Mouse (Mus musculus) retina, postnatal 1 day (tissue): ENCODE measurements around the gene Fhit.

Experiments
- DNase-seq: peaks from one replicate; pipeline ENCODE4 v3.0.0-alpha.2; 2012

Gene Fhit

DNA sequence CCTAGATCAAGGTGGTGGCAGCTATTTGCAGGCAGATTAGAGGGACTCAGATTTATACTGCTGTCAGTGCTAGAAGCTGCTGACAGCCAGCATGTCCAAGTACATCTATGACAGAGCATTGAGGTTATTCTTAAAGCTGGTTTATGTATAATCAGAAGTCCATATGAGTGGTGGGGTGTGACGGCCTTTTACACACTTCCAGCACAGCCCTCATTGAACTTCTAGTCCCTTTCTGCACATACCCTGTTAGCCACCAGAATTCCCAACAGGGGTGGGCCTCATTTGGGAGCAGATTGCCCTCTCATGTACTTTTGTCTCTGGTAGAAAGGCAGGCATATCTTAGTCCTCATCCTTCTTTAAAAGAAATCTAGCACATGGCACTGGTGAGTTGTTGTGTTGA is 817.8 kb downstream of the Fhit start:
- no peak for DNase-seq

DNA sequence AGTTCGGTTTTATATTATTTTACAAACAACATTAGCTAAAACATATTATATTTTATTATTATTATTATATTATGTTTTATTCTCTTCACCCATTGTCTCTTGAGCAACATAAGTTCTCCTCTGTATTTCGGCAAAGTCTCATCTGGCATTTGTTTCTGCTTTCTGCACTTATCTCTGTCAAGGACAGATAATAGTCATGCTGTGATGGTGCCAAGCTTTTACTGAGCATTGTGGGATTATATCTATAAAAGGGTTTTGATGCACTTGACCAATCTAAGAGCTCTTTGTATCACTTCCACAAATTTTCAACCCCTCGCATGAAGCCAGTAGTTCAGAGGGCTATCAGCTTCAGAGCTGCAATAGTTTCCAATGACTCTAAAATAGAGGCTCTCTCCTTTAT is 845.1 kb downstream of the Fhit start:
- DNase-seq = no peak

DNA sequence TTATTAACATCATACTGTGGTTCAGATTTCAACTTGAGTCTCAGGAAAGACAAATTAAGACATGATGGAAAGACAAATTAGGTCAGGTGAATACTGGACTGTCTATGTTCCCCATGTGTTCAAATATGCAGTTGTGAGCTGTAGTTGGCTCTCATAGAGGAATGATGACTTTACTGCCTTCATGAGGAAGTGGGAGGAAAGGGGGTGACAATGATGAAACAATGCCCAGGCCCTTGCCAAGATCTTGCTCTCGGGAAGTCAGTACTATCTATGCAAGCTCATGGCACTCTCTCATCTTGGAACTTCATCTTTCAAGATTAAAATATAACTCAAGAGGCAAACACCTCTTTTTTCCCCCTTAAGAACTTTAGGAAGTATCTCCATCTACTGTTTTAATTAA is 849.6 kb downstream of the Fhit start:
- no peak for DNase-seq

DNA sequence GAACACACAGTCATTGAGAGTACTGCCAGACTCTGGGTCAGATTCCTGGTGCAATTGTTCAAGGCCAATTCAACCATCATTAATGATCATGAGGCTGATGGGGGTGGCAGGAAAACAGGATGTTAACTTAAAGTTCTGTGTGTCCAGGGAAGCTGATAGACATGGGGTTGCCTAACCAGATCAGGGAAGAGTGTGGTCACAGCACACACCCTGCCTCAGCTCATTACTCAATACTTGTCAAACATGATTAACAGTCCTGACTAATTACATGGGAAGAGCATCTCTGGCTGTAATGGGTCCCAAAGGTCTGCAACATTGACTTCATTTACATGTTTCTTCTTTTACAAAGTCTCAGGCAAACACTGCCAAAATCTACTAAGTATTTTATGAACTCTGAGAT is 856.5 kb downstream of the Fhit start:
- DNase-seq = peak; percentile 40

DNA sequence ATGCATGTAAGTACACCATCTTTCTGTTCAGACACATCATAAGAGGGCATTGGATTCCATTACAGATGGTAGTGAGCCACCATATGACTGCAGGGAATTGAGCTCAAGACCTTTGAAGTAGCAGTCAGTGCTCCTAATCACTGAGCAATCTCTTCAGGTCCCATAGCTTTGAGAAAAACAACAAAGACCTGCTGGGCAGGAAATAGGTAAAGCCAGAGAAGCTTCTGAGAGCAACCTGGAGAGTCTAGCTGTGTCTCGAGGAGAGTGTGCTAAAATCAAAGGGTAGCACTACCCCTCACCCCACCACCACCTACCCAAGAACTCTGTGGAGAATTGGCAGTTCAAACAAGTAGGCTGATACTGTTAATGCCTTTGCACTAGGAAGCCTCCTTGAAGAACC is 860.3 kb downstream of the Fhit start:
- no peak for DNase-seq

DNA sequence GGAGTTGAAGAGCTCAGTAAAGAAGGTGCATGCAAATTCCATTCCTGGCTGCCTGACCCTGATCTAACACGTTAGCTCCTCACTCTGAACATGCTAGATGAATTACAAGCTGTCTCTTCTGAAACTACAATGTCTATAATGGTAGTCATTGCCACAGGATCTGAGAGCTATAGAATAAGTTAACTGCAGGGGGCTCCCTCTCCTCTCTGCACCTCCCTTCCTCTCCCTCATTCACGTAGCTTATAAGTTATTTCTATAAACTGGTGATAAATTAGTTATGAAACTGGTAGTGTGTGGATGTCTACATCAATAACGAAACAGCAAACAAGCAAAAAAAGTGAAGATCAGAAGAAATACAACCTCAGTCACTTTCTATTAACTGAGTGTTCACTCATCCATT is 860.9 kb downstream of the Fhit start:
- DNase-seq = no peak

DNA sequence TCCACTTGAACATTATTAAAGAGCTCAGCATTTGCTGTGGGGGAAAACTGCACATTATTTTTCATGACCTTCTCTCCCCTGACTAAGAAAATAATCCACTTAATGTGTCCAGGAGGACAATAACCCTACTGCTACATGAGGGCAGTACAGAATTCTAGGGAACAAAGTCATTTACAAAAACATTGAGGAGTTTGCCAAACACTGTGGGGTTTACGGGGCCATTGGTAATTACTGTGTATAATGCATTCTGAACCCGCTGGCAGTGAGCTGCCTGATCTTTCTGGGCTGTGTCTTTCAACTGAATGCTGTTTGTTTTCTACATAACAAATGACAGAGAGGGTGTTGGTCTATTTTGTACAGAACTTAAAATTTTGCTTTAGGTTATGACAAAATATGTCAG is 862.8 kb downstream of the Fhit start:
- DNase-seq = no peak

DNA sequence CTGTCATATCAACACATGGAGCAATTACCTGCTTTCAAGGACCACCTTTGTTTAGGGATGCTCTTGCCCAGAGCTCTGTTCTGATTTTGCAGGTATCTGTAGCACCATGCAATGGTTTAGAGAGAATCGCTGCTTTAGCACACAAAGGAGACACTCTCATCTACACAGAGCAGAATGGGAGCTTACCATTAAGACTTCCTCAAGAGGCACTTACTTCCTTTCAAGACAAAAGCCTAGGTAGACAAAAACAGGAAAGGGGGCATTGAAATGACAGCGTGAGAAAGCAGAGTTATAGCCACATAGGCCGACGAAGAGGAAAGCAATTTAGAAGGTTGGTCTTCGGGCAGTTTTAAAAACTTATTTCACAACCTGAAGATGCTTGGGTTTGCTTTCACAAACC is 872.8 kb downstream of the Fhit start:
- no peak for DNase-seq

DNA sequence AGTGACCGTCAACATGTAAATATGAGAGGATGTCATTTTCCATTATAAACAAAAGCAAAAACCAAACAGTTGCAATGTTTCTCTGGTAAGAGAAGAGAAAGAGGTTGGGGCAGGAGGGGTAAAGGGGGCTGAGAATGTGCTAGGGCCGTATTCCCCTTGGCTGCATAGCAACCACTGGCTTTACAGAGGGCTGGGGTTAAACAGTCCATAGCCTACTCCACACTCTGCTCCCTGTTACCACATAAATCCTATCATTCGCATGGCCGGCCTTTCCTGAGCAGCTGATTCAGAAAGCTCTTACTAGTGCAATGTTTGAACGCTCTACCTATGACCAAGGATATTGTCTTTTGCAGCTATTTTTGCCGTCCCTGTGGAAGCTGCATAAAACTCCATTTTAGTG is 875.8 kb downstream of the Fhit start:
- DNase-seq = peak; percentile 44

DNA sequence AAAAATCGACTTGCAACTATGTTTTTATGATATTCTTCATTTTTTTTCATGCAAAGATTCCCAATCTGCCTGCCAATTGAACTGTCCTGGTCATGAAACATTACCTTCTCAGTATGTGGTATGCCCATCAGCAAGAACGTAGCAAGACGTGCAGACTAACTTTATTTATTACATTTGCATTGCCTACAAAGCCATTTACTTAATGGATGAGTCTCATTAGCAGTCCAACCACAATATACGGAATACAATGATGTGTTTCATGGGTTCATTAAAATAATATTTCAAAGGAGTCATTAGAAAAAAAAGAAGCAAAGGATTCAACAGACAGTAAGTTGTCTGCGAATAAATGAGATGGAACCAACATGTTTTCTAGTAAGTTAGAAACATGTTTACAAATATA is 933.1 kb downstream of the Fhit start:
- no peak for DNase-seq

DNA sequence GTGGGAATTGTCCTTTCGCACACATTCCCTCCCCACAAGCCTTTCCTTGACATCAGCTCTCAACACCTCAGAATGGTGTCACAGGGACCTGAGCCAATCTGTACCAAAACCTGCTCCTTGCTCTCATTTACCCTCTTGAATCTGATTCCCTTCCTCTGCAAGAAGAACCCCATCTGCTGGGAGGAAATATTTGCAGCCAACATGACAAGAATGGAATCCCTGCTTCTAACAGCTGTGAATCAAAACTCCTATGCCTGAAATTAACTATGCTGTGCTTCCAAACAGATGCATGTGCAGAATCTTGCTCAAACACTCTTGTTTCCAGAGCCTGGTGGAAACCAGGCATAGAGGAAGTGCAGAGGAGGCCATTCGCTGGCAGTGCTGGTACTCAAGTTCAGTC is 940.0 kb downstream of the Fhit start:
- DNase-seq = no peak

DNA sequence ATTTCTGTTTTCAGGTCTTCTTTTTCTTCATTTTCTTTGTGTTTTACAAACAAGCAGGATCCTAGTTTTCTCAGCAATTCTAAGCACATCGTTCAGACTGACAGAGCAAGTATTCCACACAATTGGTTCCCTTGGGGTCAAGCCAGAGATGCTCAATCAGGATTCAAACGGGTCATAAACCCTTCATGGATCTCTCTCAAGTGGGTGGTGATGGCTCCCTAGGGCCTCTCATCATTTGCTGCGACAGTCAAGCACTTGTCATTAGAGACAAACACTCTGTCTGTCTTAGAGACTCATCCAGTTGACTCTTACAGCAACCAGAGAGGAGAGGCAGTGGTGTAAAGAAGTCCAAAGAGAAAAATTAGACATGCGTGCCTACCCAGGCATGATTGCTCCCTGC is 948.6 kb downstream of the Fhit start:
- no peak for DNase-seq

DNA sequence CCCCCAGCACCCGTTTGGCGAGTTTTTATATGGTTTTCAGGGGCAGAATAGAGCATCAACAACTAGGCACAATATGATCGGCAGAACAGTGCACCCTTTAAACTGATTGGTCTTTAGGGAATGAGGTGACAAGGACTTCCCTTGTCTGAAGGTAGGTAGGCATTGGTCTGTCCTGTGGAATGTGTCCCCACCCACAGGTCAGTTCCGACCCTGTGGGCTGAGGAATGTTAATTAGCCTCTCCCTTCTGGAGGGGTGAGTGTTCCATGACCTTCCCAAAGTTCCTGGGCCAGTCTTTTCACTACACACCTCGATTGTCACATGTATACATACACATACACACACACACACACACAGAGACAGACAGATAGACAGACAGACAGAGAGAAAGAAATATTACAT is 950.7 kb downstream of the Fhit start:
- DNase-seq = no peak

DNA sequence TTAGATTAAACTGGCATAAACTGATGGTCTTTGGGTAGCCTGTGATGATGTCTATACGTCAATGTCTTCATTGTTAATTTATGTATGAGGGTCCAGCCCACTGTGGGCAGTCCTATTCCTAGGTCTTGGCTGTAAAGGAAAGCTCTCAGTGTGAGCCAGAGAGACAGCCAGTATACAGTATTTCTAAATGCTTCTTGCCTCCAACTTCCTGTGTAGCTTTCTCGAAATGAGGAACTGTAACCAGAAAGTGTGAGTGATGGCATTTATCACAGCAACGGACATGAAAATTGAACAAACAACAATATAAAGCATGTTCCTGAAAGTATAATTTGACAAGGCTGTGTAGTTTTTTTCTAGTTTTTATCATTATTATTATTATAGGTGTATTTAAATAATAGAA is 952.8 kb downstream of the Fhit start:
- DNase-seq = no peak

DNA sequence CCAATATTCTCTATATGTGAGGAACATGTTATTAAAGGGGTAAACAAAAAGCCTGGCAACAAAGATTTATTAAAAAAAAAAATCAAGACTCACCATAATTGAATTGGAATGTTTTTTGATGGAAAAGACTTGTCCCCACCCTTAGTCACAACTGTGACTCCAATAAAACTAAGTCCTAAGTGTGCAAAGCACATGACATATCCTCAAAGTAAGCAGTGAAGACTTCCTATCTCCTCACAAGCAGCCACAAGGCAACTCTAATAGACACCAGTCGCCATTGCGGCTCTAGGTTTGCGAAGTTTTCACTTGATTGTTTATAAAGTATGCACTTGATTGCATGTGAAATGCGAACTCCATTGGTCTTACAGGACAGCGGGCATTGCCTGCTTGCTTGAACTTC is 956.1 kb downstream of the Fhit start:
- DNase-seq = no peak

DNA sequence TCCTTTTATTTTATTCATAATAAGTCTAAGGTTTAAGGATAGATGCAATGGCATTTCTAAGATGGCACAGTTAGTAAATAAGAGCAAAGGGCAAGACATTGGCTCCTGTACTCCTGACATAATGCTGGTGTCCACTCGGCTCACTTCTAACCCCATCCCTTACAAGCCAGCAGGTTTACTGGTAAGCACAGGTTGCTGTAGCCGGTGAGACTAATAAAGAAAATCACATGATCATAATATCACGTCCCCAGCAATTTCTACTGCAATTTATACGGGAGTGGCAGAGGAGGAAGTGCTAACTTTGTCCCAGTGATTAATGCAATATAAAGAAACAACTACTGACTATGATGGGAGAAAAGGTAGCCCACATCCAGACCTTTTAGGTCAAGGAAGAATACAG is 956.5 kb downstream of the Fhit start:
- no peak for DNase-seq

DNA sequence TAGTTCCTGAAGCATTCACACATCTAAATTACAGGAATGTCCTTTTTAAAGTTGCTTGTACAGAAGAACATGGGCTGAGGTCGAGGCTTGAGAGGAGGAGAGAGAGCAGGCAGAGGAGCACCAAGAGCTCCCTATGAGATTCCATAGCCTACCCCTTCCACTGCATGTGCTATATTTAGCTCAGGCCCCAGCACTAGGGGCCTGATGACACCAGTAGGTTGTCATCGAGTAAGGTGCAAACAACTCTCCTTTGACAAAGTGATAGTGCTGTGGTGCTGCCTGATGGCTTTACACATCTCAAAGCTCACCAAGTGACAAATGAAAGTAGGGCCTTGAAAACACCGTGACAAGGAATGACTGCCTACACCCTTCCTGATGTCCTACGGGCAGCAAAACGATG is 967.7 kb downstream of the Fhit start:
- DNase-seq = no peak

DNA sequence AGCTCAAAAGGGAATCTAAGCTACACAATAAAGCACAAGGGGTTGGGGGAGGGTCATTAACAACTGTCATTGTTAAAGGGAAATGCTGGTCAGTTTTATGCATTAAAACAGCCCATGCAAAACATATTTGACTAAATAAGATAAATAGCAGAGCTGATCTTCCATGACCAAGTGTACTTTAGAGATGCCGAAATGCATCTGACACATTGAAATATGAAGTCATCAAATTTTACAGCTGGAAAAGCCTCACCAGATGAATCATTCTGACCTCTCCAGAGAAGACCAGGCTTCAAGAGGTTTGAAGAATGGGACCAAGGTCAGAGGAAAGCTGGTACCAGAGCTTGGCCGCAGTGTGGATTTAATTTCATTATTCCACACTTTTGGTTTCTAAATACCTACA is 990.1 kb downstream of the Fhit start:
- no peak for DNase-seq

DNA sequence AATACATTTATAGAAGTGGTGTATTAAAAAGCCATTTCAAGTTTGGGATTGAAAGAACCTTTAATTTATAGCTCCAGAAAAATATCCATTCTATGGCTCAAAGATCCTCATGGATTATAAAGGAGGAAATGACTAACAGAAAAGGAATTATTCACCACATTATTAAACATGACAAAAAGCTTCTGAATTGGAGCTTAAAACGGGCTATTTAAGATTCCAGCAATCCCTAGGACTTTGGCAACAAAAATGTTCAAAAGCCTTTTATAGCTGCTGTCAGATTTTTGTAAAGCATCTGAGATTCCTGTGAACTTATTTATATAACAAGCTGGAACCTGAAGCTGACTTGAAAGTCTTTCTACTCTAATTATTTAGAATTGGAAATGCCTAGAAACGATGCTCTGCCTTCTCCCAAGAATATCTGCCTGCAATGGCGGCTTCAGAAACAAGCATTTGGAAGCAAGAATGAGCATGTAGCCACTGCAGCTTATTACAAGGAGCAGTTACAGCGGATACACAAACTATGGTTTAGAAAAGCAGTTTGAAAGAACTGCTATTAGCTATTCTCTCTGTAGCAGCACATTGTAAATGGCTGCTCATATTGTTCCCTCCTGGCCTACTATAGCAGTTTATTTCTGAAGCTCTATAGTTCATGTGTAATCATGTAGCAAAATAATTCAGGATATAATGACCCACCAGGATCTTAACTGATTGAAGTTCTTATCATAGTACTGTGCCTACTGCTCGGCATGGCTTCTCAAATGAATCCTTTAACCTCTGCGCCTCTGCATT is 995.0 kb downstream of the Fhit start:
- DNase-seq = peak; percentile 20

DNA sequence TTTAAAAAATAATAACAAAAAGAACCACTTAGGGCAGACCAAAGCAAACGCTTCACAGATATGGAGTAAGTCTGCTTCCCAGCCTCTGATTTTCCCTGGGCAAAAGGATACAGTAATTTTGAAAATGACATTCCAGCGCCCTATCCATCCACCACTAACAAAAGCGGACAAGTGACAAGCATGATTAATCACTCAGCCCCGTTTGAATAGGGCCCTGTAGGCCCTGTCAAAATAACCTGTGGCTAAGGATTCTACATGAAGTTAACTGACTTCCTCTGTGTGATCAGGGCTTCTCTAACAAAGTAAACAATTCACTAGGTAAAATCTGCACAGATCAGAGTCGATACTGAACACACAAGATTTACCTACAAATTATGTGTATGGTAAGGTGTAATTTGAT is 1012.0 kb downstream of the Fhit start:
- DNase-seq = peak; percentile 74

DNA sequence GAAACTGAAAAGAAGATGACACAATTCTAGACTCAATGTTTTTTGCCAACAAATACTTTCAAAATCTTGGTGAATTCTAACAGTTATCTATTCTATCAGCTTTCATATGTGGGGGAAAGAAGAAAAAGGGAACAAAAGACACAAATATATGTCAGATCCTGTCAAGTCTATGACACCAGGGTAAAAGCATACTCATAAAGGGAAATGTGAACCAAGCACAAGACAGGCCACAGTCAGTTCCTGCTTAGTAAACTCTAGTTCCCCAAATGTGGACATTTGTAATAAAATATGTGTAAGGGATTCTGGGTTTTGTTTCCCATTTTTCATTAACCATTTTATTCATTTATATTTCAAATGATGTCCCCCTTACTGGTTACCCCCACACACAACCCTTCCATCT is 1022.5 kb downstream of the Fhit start:
- DNase-seq = no peak

DNA sequence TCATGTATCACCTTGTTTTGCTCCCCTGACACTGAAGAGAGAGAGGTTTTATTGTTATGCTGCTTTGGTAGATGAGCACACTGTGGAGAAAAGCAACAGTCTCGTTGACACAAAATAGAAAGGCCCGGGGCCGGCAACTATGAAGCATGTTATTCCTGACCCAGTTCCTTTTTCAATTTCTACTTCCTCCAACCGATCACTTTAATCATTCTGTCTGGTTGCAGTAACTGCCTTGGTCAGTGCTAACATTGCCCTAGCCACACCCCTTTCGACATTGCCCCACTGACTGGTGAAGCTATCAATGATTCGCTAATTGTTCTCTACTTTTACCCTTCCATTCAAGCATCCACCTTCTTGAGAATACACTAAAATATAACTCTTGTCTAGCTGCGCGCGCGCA is 1028.0 kb downstream of the Fhit start:
- peak; percentile 17 for DNase-seq

DNA sequence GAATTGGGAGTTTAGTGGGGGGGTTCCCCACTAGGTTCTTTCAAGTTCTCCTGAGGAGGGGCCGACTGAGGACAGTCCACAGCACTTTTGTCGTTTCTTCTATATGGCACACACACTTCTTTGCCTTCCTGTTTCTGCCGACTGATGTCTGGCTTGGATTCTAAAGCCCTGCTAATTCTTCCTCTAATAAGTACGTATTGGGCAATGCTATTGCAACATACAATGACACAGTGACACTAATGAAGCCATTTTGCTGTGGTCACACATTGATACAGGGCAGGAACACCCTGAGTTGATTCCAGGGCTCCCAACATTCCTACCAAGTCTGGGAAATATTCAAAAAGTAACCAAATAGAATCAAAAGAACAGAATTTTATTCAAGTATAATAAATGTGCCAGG is 1032.2 kb downstream of the Fhit start:
- DNase-seq = no peak

DNA sequence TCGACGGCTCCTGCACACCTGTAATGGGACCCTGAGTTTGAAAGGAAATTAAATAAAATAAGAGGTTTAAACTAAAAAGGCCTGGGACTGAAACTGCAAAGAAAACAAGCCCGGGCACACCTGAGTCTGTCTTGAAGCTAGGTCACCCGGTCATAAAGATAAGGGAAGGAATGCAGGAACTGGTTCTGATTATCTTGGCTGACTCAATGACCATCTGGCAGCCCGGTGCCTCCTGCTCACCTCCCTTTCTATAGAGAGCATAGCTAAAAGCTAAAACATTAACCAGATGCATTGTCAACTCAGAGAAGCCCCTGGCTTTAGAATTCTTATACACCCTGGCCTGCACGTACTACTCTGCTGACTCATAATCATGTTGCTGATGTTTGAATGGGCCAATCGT is 1032.7 kb downstream of the Fhit start:
- DNase-seq = no peak

DNA sequence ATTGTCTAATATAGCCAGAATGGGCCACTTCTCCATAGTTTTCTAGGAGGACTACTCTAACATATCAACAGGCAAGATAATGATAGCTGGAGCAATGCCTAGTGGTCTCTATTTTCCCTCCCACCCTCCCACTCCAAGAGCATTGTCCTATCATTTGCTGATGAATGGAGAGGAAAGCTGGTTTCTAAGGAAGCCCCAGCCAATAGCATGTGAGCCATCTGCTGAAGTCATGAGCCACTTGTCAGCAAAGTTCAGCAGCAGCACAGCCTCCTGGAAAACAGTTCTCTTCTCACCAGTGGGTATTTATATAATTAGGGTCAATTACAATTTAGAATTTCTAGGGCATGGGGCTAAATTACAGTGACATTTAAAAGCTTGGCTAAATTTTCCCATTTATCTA is 1035.3 kb downstream of the Fhit start:
- DNase-seq = peak; percentile 27

DNA sequence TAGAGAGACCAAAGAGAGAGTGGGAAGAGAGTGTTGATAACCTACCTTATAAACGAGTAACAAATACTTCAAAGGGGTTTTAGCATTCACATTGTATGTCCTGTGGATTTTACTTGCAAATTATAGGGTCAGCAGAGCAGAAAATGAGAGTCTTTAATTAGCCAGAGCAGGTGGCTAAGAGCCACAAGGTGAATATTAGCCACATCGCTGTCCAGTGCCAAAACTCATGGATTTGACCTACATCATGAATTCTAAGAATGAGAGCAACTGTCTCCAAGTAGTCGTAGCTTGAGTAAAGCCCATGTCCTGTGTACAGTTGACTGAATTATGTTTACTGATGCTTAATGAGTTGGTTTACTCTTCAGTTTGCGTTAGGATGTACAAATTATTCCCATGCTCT is 1039.7 kb downstream of the Fhit start:
- peak; percentile 25 for DNase-seq
